Mouse (Mus musculus) midbrain, embryonic 10.5 days (tissue): ENCODE results near the gene Kcnh8. TPM values are rescaled to one million over a fixed set of nuclear protein-coding genes. Genes with fewer than 3 reads are reported as not detected.

Experiments used
- DNase-seq: peaks from one replicate; pipeline ENCODE4 v3.0.0-alpha.2; 2017; ENCODE audit warnings: low spot score
- H3K27ac ChIP-seq: fragments of 300-500 bp; sonication (generic); replicated peaks from 2 replicates; pipeline ENCODE4 v1.5.1; 2016; ENCODE audit warnings: mild to moderate bottlenecking
- H3K27me3 ChIP-seq: fragments of 300-500 bp; sonication (generic); 2 replicates; pipeline ENCODE4 v1.6.1; 2016; ENCODE audit warnings: low read depth, mild to moderate bottlenecking; ENCODE audit not compliant: poor library complexity, severe bottlenecking
- H3K36me3 ChIP-seq: fragments of 300-500 bp; sonication (generic); 2 replicates; pipeline ENCODE4 v1.6.1; 2016; ENCODE audit warnings: mild to moderate bottlenecking, moderate library complexity
- H3K4me1 ChIP-seq: fragments of 300-500 bp; sonication (generic); 2 replicates; pipeline ENCODE4 v1.6.1; 2016
- H3K4me3 ChIP-seq: fragments of 300-500 bp; sonication (generic); 2 replicates; pipeline ENCODE4 v1.5.1; 2016; ENCODE audit warnings: mild to moderate bottlenecking, moderate library complexity
- H3K9me3 ChIP-seq: fragments of 300-500 bp; sonication (generic); replicated peaks from 2 replicates; pipeline ENCODE4 v1.6.1; 2016; ENCODE audit warnings: mild to moderate bottlenecking
- WGBS: fragments of 180-500 bp; shearing (Covaris S2); methylation state at CpG from one replicate; pipeline ENCODE4 v1.1.7; 2016; 5-methylcytosine and 5-hydroxymethylcytosine counted together
- polyA plus RNA-seq: library from polyadenylated mRNA; unstranded; fragments of >200 nt; fragmentation: Nextera tagmentation; extraction: Ambion mirVana; gene quantifications from 2 replicates; pipeline ENCODE4 v1.2.1, GENCODE M21; 2016

The Kcnh8 gene
- polyA plus RNA-seq, 1 experiment from 2014 or later: 0.64 TPM

DNA sequence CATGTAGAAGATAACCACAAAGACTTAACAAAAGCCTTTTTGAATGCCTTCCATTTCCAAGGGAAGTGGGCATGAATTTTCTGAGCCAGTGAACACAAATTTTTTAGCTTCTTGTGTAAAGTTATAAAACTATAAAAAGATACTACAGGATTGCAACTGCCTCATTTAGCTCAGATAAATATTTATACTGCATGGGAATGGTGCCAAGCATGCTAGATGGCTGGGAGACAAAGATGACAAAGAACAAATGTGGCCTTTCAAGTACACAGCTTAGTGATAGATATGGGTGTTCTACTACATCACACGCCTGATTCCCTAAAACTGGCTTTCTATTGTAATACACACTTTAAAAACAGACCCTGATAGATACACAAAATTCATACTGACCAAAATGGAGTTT is 282.7 kb downstream of the Kcnh8 start:
- Histone ChIP-seq H3K4me1 (no peaks in the 10 kb centered on the region), H3K4me3 (no peak overlapping the region), H3K9me3 (no peaks in the 10 kb centered on the region), H3K36me3 (no peaks in the 10 kb centered on the region), H3K27me3 (no peaks in the 10 kb centered on the region), H3K27ac (no peak overlapping the region)
- DNase-seq: no peak
- WGBS: 89% methylated on average over 1 of the region's 1 CpGs

DNA sequence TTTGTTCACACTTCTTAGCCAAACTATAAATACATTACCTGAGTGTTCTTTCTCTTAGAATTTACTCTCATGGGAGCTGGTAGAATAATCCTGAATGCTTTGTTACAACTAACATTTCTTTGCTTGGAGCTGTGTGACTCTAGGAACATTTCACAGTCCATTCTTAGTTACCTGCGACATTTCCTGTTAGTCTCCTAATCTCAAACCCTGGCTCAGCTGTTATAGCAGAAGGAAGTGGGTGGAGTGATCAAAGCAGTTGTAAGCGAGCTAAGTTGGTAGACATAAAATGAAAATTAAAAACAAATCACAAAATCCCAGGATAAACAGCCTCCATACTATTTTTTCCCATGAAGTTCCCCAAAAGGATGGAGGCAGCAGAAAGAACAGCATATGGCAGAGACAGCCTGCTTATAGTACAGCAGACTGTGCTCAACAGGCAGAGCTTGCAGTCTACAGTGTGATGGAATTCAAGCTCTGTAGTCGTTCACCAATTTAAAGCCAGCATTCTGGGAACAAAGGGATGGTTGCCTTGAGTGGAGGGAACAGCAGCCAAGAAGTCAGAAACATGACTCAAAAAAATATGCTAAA is 318.1 kb downstream of the Kcnh8 start:
- H3K36me3 ChIP-seq: no peaks in the 10 kb centered on the region
- H3K27me3 ChIP-seq: no peaks in the 10 kb centered on the region
- no peak overlapping the region for H3K4me3 ChIP-seq
- DNase-seq: no peak
- H3K9me3 ChIP-seq: no peaks in the 10 kb centered on the region
- H3K27ac ChIP-seq: no peak overlapping the region
- 79% methylated on average over 3 of the region's 3 CpGs for WGBS
- H3K4me1 ChIP-seq: no peaks in the 10 kb centered on the region

DNA sequence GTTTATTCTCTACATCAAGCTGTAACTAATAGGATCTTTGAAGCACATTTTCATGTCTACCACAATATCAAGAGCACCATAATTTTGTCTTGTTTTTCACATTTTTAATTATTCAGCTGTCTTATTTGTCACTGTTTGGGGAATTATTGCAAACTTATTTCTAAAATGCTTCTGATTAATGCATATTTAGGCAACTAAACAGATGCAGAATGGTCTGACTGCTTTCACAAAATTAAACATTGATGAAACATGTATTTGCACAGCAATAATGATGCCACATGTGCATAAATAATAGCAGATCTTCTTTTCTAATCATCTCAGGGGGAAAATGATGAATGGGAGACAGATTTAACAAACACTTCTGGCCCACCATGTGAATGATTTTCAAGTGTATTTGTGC is 341.5 kb downstream of the Kcnh8 start:
- DNase-seq: no peak
- H3K4me3 ChIP-seq: no peak overlapping the region

DNA sequence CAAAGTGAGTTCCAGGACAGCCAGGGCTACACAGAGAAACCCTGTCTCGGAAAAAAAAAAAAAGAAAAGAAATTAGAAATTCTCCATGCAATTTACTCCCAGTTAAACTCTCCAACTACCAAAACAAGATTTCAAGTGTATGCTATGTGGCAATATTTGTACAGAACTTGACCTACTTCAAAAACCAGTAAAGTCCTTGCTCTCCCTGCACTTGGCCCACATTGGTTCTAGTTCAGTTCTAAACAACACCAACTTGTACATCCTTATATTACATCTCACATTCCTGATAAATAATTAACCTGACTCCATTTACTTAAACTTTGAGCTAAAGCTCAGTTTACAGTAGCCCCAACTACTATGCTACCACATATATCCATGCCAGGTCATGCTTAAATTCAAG is 370.2 kb downstream of the Kcnh8 start:
- WGBS: 62% methylated on average over 1 of the region's 1 CpGs
- Histone ChIP-seq H3K9me3 (no peaks in the 10 kb centered on the region), H3K4me3 (no peak overlapping the region), H3K36me3 (no peaks in the 10 kb centered on the region), H3K4me1 (no peaks in the 10 kb centered on the region), H3K27ac (no peak overlapping the region), H3K27me3 (no peaks in the 10 kb centered on the region)
- DNase-seq: no peak

More for the DNA sequence above, 341.5 kb downstream of the Kcnh8 start:
- no peak overlapping the region for H3K27ac ChIP-seq
- no peaks in the 10 kb centered on the region for H3K4me1 ChIP-seq
- H3K9me3 ChIP-seq: no peaks in the 10 kb centered on the region
- H3K36me3 ChIP-seq: no peaks in the 10 kb centered on the region
- no peaks in the 10 kb centered on the region for H3K27me3 ChIP-seq

DNA sequence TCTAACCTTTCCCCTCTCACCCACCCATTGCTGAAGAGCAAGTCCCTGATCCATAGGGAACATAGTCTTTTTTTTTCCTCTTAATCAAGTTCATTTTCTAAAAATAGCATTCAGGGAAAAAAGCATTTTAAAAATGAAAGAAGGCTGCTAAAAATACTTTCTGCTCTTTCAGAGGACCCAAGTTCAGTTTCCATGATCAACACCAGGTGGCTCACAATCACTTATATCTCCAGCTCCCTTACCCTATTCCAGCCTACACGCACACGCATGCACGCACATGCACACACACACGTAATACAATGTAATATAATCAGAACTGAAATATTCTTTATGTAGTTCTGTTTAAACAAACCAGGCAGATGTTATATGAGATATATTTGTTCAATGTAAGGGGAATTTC is 378.4 kb downstream of the Kcnh8 start:
- no peaks in the 10 kb centered on the region for H3K4me1 ChIP-seq
- DNase-seq: no peak
- no peaks in the 10 kb centered on the region for H3K9me3 ChIP-seq
- 94% methylated on average over 4 of the region's 4 CpGs for WGBS
- H3K27me3 ChIP-seq: no peaks in the 10 kb centered on the region
- H3K27ac ChIP-seq: no peak overlapping the region
- no peaks in the 10 kb centered on the region for H3K36me3 ChIP-seq
- no peak overlapping the region for H3K4me3 ChIP-seq
